Mouse (Mus musculus) kidney, postnatal 0 days (tissue): ENCODE measurements at regions not wholly inside any gene's neighbourhood (a gene's known extent, or its start where the extent isn't known, plus 50 kb on each side); places are given as distances from the start of the nearest gene placed in this dataset. TPM values are rescaled to one million over a fixed set of nuclear protein-coding genes. Genes with fewer than 3 reads are reported as not detected.

ENCODE experiments used
- ATAC-seq: fragments of 200-750 bp; cut with Nextera tagmentation; replicated peaks from 2 replicates; pipeline ENCODE4 v1.8.0; 2017; ENCODE audit warnings: low read depth, moderate number of reproducible peaks, moderate TSS enrichment, moderate library complexity; ENCODE audit not compliant: low FRiP score
- DNase-seq: peaks from one replicate; pipeline ENCODE4 v3.0.0-alpha.2; 2016; ENCODE audit warnings: low spot score
- H3K27ac ChIP-seq: fragments of 300-500 bp; sonication (generic); 2 replicates; pipeline ENCODE4 v1.5.1; 2014; ENCODE audit warnings: mild to moderate bottlenecking
- H3K27me3 ChIP-seq: fragments of 300-500 bp; sonication (generic); 2 replicates; pipeline ENCODE4 v1.6.1; 2014; ENCODE audit warnings: low read length, mixed read lengths; ENCODE audit not compliant: insufficient read depth
- H3K36me3 ChIP-seq: fragments of 300-500 bp; sonication (generic); 2 replicates; pipeline ENCODE4 v1.6.1; 2014; ENCODE audit warnings: low read length, mixed read lengths; ENCODE audit not compliant: insufficient read depth
- H3K4me1 ChIP-seq: fragments of 300-500 bp; sonication (generic); replicated peaks from 2 replicates; pipeline ENCODE4 v1.6.1; 2014; ENCODE audit warnings: antibody characterized with exemption, low read length, mixed read lengths; ENCODE audit not compliant: insufficient read depth
- H3K4me2 ChIP-seq: fragments of 300-500 bp; sonication (generic); 2 replicates; pipeline ENCODE4 v1.6.1; 2014; ENCODE audit warnings: mild to moderate bottlenecking, low read length, moderate library complexity, mixed read lengths
- H3K4me3 ChIP-seq: fragments of 300-500 bp; sonication (generic); replicated peaks from 2 replicates; pipeline ENCODE4 v1.5.1; 2014; ENCODE audit warnings: low read depth, low read length
- H3K9ac ChIP-seq: fragments of 300-500 bp; sonication (generic); 2 replicates; pipeline ENCODE4 v1.6.1; 2014; ENCODE audit warnings: low read depth, low read length
- H3K9me3 ChIP-seq: fragments of 300-500 bp; sonication (generic); replicated peaks from 2 replicates; pipeline ENCODE4 v1.6.1; 2016; ENCODE audit warnings: low read length, inconsistent platforms, mixed read lengths
- CTCF ChIP-seq: IDR thresholded peaks from 2 replicates; pipeline ENCODE4 v1.5.1; 2016; ENCODE audit warnings: antibody characterized with exemption, low read depth, mild to moderate bottlenecking, moderate library complexity
- WGBS: fragments of 180-500 bp; shearing (Covaris S2); extraction: QIAGEN DNeasy Blood & Tissue Kit; methylation state at CpG from one replicate; pipeline ENCODE4 v1.1.7; 2014; 5-methylcytosine and 5-hydroxymethylcytosine counted together
- microRNA-seq: library from miRNA; unstranded; fragments of <30 nt; microRNA quantifications from one replicate; pipeline ENCODE4, GENCODE M21; 2016

DNA sequence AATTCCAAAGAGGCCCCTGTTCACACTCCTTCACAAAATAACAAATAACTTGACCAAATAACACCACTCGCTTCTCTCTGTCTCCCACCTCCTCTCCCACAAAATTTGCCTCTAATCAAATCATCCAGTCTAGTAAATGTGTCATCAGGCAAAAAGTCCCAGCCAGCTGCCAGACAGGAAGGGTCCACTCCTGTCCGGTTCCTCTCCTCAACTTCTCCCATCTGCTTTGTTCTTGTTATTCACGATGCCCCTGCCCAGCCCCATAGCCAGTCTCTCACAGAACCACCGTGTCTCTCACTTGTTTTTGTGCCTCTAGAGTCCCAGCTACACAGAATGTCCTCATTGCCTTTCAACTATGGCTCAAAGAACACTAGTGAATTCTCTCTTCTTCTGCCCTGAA is 53.8 kb downstream of the Ch25h start:
- H3K36me3 ChIP-seq, result no peaks in the 10 kb centered on the region
- no peaks in the 10 kb centered on the region for H3K4me1 ChIP-seq
- no peak overlapping the region for H3K4me2 ChIP-seq
- no peak for ATAC-seq
- H3K9ac ChIP-seq, result no peak overlapping the region
- no peak overlapping the region for H3K4me3 ChIP-seq
- no peak for TF ChIP-seq CTCF
- H3K27me3 ChIP-seq, result no peaks in the 10 kb centered on the region
- H3K9me3 ChIP-seq, result no peaks in the 10 kb centered on the region
- no peak for DNase-seq
- H3K27ac ChIP-seq, result no peak overlapping the region
- WGBS, result 43% methylated on average over 4 of the region's 4 CpGs

DNA sequence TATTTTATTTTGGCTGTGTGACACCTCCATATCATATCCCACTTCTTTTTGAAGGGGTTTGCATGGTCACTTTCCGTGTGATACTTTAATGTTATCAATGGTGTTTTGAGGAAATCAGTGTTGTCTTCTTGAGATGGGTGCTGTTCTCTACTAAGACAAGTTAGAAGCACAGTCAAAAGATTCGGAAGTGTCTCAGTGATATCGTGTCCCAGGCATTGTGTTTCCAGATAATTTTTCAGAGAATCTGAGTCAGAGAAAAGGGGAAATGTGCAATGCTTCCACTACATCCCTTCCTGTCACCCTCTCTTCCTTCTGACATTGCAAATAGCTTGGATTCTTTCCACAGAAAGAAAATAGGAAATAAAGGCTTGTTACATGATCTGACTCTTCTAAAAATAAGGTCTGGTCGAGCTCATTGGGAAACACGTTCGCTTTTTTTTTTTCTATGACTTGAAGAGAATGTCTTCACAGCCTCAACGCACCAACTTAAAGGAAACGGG is 54.6 kb downstream of the Ch25h start:
- no peak overlapping the region for H3K4me2 ChIP-seq
- no peak for TF ChIP-seq CTCF

DNA sequence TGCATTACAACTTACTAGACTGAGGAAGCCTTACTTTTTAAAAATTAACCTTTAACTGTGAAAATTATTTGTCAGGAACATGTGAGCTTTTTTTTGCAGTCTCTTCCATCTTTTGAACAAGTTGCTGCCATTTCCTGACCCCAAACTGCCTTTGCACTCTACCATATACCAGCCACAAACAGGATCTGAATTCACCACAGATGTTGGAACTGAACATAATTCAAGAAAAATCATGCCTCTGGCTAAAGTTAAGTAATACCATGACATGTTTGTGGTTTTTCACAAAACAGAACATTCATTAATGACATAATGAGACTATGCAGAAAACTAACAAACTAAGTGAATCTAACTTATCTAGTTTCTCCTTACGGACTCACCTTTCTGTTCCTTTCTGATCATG is 67.8 kb downstream of the Ch25h start:
- no peaks in the 10 kb centered on the region for H3K27me3 ChIP-seq
- ATAC-seq, result no peak
- no peak for TF ChIP-seq CTCF
- no peak overlapping the region for H3K9ac ChIP-seq
- H3K9me3 ChIP-seq, result no peaks in the 10 kb centered on the region
- WGBS, result 76% methylated on average over 1 of the region's 1 CpGs
- no peaks in the 10 kb centered on the region for H3K4me1 ChIP-seq
- H3K4me3 ChIP-seq, result no peak overlapping the region
- H3K27ac ChIP-seq, result no peak overlapping the region
- no peaks in the 10 kb centered on the region for H3K36me3 ChIP-seq
- DNase-seq, result no peak
- no peak overlapping the region for H3K4me2 ChIP-seq

More for the DNA sequence above, 54.6 kb downstream of the Ch25h start:
- Histone ChIP-seq H3K4me3 (no peak overlapping the region), H3K27ac (no peak overlapping the region), H3K4me1 (no peaks in the 10 kb centered on the region), H3K27me3 (no peaks in the 10 kb centered on the region), H3K9ac (no peak overlapping the region), H3K9me3 (no peaks in the 10 kb centered on the region), H3K36me3 (no peaks in the 10 kb centered on the region)
- WGBS, result 52% methylated on average over 8 of the region's 8 CpGs
- ATAC-seq (no peak), DNase-seq (peak; percentile 52)

DNA sequence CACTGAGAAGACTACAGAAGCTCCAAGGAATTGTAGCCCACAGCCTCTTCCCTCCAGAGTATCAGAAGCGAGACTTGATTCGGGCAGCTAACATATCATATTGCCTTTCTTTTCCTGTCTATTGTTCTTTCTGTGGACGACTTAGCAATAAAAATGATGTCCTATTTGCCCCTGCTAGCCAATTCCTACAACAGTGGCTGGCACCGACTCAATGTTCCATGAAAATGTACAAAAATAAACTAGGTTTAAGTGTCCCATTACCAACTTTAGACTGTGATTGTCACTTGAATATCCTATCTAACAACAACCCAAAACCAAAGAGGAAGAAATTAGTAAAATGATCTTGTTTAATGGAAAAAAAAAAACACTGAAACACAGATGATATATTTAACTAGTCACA is 68.3 kb downstream of the Ch25h start:
- no peak for TF ChIP-seq CTCF
- Histone ChIP-seq H3K9ac (no peak overlapping the region), H3K27ac (no peak overlapping the region), H3K9me3 (no peaks in the 10 kb centered on the region), H3K4me2 (no peak overlapping the region), H3K4me1 (no peaks in the 10 kb centered on the region), H3K4me3 (no peak overlapping the region), H3K36me3 (no peaks in the 10 kb centered on the region), H3K27me3 (no peaks in the 10 kb centered on the region)
- ATAC-seq, result no peak
- DNase-seq, result peak; percentile 51
- WGBS, result 19% methylated on average over 4 of the region's 4 CpGs

DNA sequence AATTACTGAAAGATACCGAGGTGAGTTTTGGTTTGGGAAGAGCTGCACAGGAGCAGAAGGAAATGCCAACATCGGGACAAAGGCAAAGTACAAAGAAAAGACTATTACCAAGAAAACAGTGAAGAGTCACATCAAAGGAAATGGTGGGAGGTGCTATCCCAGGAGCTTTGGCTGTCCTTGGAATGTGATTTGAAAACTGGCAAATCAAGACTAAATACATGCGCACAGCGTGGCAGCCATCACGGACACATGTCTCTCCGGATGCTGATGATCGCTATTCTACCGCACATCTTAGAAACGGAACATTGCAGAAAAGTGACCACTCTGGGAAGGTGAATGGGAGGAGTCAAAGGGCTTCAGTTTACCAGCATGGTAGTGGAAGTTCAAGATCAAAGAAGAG is 78.7 kb downstream of the Ch25h start:
- no peak for DNase-seq
- Histone ChIP-seq H3K27ac (no peak overlapping the region), H3K9me3 (no peaks in the 10 kb centered on the region), H3K4me1 (no peaks in the 10 kb centered on the region), H3K9ac (no peak overlapping the region), H3K27me3 (no peaks in the 10 kb centered on the region), H3K36me3 (no peaks in the 10 kb centered on the region), H3K4me3 (no peak overlapping the region), H3K4me2 (no peak overlapping the region)
- ATAC-seq, result no peak
- WGBS, result 73% methylated on average over 9 of the region's 9 CpGs
- TF ChIP-seq CTCF, result no peak

DNA sequence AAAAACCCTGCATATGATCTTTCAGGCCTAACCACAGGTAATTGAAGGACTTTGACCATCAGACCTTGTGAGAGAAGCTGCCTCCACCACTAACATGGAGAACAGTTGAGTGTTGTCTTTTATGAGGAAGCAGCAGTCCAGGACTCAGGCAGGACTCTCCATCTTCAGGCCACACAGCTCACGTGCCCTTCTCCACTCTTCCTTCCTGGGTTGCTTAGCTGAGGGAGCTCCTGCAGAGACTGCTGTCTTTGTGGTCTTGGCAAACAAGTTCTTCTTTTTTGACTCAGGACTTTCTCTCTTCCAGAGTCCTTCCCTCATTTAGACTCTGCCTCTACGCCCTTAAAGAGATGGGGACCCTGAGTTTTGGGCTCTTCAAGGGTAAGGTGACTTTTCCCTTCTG is 85.0 kb downstream of the Ch25h start:
- ATAC-seq, result no peak
- WGBS, result 77% methylated on average over 2 of the region's 2 CpGs
- no peak for TF ChIP-seq CTCF
- H3K27me3 ChIP-seq, result no peaks in the 10 kb centered on the region
- no peak overlapping the region for H3K9ac ChIP-seq
- H3K4me1 ChIP-seq, result no peaks in the 10 kb centered on the region
- H3K27ac ChIP-seq, result no peak overlapping the region
- H3K4me3 ChIP-seq, result no peak overlapping the region
- H3K9me3 ChIP-seq, result no peaks in the 10 kb centered on the region
- H3K4me2 ChIP-seq, result no peak overlapping the region
- H3K36me3 ChIP-seq, result no peaks in the 10 kb centered on the region
- DNase-seq, result no peak

GRCm38 (mm10) chr19:34382551-34382950 is 92.1 kb downstream of the Fas start:
- Histone ChIP-seq H3K4me1 (no peaks in the 10 kb centered on the region), H3K4me3 (no peak overlapping the region), H3K9ac (no peak overlapping the region), H3K9me3 (no peaks in the 10 kb centered on the region), H3K27ac (no peak overlapping the region), H3K4me2 (no peak overlapping the region), H3K27me3 (no peaks in the 10 kb centered on the region), H3K36me3 (no peaks in the 10 kb centered on the region)
- DNase-seq, result peak; percentile 18
- TF ChIP-seq CTCF, result no peak
- no peak for ATAC-seq

Small RNAs in the stretch of these regions (microRNA-seq; reads per million reads assigned to microRNA genes)
- not detected for gene Gm23060
